Mouse (Mus musculus): ENCODE measurements around the gene Dbx1.

Gene Dbx1

DNA sequence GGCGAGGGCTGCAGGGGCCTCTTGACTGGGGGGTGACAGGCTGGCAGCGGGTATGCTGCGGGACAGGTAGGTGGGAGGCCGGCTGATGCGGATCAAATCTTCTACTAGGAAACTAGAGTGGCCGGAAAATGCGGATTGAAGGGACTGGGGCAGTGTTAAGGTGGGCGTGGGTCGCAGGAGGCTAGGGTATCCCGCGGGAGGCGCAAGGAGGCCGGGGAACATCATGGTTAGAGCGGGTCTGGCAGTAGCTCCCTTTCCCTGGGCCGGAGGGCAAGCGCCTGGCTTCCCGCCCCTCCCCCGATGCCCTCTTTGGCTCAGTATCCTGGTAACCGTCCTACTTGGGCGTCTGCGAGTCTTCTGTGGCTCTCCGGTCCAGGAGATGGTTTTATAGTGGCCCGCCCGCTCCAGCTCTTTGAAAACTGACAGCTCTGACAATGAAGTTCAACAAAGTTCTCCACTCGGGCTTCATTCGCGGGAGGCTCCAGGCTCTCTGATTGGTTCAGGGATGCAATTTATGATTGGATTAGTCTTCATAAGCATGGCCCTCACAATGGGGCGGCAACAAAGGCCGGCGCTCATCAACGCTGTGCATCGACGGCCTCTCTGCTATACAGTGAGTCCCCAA, at the start of gene Dbx1:
TSS of gene Dbx1 (minus strand) at position 359 of the 625 bp plus-strand sequence.
- no peak for TF ChIP-seq GATA4 (IDR thresholded peaks at IDR 0.05; ENCODE audit: insufficient replicate concordance, low read length)

DNA sequence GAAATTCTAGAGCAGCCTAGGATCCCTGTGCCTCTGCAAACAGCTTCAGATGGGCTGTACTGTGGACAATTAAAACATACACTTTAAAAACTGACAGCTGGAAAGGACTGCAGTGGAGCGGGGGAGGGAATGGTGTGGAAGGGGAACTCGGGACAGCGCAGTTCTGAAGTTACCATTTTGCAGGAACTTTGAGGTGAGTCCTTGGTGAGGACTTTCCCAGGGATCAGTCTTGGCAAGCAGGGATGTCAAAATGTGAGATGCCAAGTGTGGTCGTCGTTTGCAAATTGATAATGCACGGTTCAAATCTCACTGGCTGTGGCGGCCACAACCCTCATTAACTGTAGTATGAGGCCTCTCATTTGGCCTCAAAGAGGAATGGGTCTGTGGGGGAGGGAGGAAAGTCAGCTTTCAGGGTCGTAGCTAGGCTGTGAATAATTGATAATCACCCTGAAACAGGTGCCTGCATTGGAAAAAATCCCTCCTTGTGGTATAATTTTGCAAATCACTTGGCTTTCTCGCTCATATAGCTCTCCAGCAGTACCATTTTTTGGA, 42.3 kb upstream of the Dbx1 start:
- TF ChIP-seq GATA4 (IDR thresholded peaks at IDR 0.05; ENCODE audit: insufficient replicate concordance, low read length): no peak

DNA sequence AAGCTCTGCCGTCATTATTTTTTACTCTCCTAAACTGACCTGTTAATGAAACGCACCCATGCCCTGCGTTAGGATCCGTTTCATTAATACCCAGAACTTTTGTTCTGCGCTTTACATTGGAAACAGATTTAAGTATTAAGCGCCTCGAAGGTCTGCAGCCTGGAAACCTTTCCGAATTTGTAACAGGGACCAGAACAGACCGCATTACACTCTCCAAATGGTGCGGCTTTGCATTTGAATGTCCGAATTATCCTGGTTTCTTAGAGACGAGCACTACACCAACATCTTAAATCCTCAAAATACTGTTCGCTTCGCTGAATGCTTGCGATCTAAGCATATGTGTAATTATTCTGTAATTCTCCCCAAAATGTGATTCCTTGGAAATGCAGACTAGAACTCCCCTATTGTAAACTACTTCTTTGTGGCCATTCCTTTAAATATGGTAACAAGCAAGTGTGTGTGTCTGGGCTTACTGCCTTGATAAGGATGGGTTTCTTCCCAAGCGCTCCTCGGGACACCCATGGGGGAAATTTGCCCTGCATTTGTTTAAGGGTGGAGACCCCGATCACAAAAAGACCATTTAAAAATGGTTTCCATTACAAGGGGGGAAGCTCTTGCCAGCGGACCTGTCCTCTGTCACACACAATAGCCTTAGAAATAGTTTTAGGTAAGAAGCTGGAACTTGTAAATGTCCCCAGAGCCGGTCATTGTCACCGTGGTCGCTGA, 41.6 kb upstream of the Dbx1 start:
- no peak for TF ChIP-seq GATA4 (IDR thresholded peaks at IDR 0.05; ENCODE audit: insufficient replicate concordance, low read length)

DNA sequence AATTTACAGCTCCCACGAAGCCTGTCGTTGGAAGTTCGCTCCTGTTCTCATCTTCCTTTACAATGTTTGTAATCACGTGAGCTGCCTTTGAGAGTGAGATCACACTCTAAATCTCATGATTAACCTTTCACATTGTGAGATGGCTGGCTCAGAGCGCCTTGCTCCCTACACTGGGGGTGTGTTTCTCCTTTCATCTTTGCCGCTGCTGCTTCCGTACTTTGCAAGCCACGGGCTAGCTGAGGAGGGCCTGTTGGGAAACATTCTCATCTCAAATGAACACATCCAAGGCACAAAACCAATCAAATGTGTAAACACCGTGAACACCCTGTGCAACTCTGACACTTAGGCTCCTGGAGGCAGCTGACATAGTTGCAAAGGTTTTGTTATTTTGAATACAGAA, 40.5 kb upstream of the Dbx1 start:
- TF ChIP-seq GATA4 (IDR thresholded peaks at IDR 0.05; ENCODE audit: insufficient replicate concordance, low read length): no peak

DNA sequence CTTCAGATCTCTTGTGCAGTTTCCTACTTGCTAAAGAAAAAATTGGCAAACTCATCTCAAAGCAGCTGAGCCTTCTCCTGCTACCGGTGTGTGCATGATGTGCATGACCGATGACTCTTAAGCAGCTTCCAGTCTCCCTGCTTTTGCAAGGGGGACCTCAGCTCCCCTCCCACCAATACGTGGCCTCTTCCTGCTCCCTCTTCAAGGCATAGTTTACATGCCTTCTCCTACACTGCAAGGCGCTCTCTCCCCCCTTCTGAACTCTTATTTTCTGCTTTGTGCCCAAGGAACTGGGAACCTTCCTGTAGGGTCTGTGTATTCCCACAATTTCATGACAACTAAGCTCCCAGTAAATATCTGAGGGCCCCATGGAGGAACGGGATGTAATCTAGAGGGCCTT, 40.0 kb upstream of the Dbx1 start:
- no peak for TF ChIP-seq GATA4 (IDR thresholded peaks at IDR 0.05; ENCODE audit: insufficient replicate concordance, low read length)

DNA sequence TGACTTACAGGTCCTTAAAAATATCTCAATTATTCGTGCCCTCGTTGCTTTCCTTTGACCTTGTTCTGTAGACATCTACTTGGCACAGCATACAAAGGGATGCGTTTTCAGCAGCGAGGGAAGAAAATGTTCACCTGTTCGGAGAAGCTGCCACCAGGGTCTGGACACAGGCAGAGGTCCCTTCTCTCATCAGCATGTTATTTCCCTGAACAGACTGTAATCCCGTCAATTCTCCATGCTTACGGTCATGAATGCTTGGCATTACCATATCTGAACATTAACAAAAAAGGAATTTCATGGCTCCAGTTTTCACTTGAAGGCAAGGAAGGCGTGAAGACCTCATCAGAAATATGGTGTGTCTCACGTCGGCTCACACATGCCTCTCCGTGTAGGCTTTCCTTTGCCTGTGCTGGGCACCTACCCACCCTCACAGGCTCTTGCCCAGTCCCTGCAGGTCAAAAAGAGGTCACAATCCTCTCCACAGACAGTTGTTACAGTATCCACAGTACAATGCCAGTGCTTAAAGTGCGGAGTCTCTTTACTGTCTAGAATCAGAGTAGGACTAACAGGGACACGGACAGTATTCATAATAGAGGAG, 31.7 kb upstream of the Dbx1 start:
- no peak for TF ChIP-seq GATA4 (IDR thresholded peaks at IDR 0.05; ENCODE audit: insufficient replicate concordance, low read length)

DNA sequence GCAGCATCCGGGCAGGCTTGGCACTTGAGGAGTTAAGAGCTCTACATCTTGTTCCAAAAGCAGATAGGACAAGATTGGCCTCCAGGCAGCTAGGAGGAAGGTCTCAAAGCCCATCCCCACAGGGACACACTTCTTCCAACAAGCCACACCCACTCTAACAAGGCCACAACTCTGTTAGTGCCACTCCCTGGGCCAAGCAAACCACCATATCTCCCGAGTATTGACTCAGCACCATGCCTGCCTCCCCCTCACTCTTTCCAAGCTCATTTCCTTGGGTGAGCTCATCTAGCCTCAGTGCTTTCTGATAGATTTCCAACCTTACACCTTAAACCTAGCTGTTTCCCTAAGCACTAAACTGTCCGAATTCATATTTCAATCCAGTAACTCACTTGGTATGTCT, 26.9 kb upstream of the Dbx1 start:
- TF ChIP-seq GATA4 (IDR thresholded peaks at IDR 0.05; ENCODE audit: insufficient replicate concordance, low read length): no peak

DNA sequence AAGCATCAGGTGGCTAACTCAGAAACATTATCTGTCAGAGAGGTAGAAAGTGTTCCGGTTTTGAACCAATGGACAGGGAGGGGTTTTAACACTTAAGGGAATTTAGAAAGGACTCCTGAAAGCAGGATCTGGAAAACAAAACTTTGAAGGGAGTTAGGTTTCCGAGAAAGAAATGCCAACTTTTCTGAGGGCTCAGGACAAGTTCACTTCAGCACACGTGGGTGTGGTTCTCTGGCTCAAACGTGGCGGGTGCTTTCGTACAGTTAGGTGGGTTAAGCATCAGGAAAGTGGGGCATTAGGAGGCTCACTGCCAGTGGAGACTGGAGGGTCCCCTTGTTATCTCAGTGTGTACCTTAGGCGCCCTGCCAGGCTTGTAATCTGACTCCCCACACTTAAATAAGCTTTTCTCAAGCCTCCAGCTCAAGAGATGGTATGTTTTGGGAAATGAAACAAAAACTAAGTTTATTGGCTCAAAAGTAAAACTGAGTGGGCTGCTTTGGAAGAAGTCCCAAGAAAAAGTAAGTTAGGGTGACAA, 25.9 kb upstream of the Dbx1 start:
- no peak for TF ChIP-seq GATA4 (IDR thresholded peaks at IDR 0.05; ENCODE audit: insufficient replicate concordance, low read length)

DNA sequence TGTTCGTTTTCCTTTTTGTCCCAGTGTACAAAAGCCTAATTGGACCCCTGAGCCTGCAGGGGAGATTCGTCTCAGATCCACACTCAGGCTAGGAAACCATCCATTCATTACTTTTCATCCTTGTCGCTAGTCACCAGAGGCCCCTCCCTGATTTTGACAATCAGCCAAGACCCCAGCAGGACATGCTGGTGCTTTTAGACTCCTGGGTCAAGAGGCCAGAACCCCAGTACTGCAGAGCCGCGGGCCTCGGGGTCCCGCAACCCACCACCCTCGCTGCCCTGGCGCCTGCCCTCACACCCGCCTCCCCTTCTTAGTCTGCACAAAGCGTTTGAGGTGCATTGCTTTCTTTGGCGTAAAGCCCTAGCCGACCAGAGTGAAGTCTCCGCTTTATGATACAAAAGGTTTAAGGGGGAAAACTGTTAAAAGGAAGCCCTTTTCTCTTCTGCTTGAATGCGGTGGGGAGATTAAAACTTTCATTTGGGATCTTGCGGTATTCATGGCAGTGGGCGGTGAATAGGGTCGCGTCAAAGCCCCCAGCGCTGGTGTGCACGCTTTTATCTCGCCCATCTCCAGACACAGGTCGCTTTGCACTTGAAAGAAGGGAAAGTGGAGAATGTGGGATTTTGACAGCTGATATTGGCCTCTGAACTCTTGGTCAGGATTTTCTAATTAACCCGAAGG, 25.3 kb upstream of the Dbx1 start:
- TF ChIP-seq GATA4 (IDR thresholded peaks at IDR 0.05; ENCODE audit: insufficient replicate concordance, low read length): no peak

DNA sequence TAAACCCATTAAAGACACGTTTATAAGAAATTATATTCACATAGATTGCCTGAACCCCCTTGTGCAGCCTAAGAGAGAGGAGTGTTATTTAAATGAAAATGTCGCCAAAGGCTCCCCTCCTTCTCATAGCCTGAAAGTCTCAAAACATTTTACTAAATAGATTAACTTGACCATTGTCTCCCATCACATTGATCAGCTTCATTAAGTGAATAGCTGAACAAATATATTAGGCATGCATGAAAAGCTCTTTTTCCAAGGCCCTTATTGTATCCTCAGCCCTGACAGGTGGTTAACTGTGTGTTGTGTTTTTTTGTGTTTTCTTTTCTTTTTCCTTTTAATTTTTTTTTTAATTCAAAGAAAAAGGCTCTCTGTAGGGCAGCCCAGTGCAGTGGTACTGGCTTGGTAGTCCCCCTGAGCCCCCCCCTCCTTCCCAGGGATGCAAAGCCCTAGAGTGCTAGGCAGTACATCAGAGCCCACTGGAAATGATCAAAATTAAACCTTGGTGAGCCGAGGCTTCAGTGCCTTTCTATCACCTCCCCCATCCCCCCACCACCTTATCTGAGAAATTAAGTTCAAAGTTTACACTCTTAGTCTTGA, 4.2 kb upstream of the Dbx1 start:
- no peak for TF ChIP-seq GATA4 (IDR thresholded peaks at IDR 0.05; ENCODE audit: insufficient replicate concordance, low read length)

DNA sequence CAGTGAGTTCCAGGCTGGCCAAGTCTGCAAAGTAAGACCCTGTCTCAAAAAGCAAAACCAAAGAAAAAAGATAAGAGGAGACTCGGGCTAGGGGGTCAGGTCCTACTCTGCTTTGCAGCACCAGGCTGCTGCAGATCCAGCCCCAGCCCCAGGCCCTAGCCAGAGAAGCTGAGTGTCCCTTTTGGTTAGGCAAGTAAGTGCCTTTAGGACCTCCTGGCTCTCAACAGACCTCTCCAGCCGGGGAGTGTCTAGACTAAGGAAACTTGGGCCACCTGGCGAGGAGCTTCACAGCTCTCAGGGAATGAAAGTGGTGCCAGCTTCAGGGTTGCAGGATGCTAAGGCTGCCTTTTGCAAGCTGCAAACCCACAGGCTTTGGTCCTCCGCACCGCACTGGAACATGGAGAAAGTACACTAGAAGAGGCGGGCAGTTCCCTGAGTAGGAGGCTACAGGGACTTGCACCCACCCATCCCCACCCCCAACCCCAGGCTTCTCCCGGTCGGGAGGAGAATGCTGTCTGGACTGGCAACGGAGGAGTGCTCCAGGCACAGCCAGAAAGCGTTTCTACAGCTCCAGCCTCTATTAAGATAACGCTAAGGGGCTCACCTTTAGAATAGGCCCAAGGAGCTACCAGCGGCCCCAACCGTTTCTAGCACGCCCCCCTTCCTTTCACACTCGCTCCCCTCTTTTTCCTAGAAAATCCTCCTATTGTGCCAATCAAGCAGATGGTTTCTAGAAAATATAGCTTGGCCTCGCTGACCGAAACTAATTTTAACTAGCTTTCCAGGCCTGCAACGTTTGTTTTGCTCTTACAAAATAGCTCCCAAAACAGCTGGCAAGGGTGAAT, 3.4 kb upstream of the Dbx1 start:
- no peak for TF ChIP-seq GATA4 (IDR thresholded peaks at IDR 0.05; ENCODE audit: insufficient replicate concordance, low read length)

DNA sequence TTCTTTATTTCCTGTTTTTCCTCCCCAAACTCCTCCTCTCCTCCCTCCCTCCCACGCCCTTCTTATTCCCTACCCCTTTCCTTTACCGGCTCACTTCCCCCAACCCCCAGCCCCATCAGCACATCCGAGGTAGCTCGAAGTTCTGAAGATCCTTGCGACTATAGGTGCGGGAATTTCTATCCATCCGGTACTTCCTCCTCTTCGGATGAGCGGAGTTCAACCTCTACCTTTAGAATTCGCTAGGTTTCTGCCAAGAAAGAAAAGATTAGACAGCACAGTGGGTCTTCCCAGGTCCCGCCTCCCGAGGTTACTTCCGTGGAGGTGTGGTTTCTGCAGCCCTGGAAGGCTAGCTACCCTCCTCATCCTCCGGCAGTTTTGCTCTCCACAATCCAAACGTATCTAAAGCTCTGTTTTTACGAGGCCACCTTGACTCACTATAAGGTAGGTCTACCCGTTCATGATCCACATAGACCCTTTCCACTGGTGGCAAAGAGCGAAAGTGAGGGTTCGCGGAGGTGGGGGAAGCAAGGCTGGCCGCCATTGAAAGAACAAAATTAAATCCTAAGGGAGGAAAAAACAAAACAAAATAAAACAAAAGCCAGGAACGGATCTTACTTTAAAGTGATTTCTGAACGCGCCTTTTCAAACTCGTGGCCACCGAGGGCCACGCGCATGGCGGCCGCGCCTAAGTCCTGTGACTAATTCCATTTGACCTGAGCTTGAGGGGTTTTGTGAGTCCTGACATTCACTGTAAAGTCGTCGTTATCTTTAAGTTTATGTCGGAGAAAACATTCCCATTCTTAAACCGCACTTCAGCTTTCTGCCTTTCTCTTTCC, 2.5 kb upstream of the Dbx1 start:
- TF ChIP-seq GATA4 (IDR thresholded peaks at IDR 0.05; ENCODE audit: insufficient replicate concordance, low read length): no peak
